Mouse (Mus musculus): ENCODE results near the gene Izumo1r. TPM values are rescaled to one million over a fixed set of nuclear protein-coding genes. Genes with fewer than 3 reads are reported as not detected.

Gene Izumo1r
- total and polyA plus RNA-seq, 3 experiments = not detected

- TF ChIP-seq MXI1 (IDR thresholded peaks at IDR 0.05; ENCODE audit: low read depth, low read length) (no peak), GABPA (IDR thresholded peaks at IDR 0.05; ENCODE audit: low read depth, low read length) (no peak), MYB (IDR thresholded peaks at IDR 0.05; ENCODE audit: low read depth, low read length) (no peak), SMC3 (IDR thresholded peaks at IDR 0.05; ENCODE audit: low read depth, low read length) (no peak)
Measured at GRCm38 (mm10) chr9:14901757-14902156, 2.0 kb downstream of the Izumo1r start (continued).

GRCm38 (mm10) chr9:14897102-14897501 is 6.6 kb downstream of the Izumo1r start:
- DNase-seq (ENCODE audit: low read depth, low spot score) = no peak
- no peak for TF ChIP-seq SIN3A (IDR thresholded peaks at IDR 0.05; ENCODE audit: low read length)
- peak; percentile 10; the same call in 1 of the 2 replicates for TF ChIP-seq BHLHE40 (IDR thresholded peaks at IDR 0.05; ENCODE audit: borderline replicate concordance, low read depth, low read length)
- no peak for TF ChIP-seq NRF1 (IDR thresholded peaks at IDR 0.05; ENCODE audit: insufficient read depth, low read depth, low read length, poor library complexity, severe bottlenecking)
- no peak for TF ChIP-seq GABPA (IDR thresholded peaks at IDR 0.05; ENCODE audit: low read depth, low read length)
- no peak for TF ChIP-seq ELF1 (IDR thresholded peaks at IDR 0.05; ENCODE audit: low read depth, low read length)
- TF ChIP-seq POLR2AphosphoS2 (IDR thresholded peaks at IDR 0.05; ENCODE audit: low read length) = no peak
- no peak for TF ChIP-seq CTCF (IDR thresholded peaks at IDR 0.05 in 2 of 3, conservative IDR thresholded peaks at IDR 0.05 in 1 of 3; ENCODE audit: control insufficient read depth in 1 of 3, insufficient read depth in 1 of 3, low read depth in 2 of 3, low read length in 3 of 3, poor library complexity in 1 of 3, severe bottlenecking in 1 of 3)
- H3K79me2 ChIP-seq (ENCODE audit: control insufficient read depth, insufficient read depth, low read length, poor library complexity) = no peaks in the 10 kb centered on the region
- H3K4me3 ChIP-seq (ENCODE audit: control insufficient read depth in 1 of 2, insufficient read depth in 1 of 2, low read depth in 2 of 2, low read length in 2 of 2) = no peak overlapping the region
- H3K36me3 ChIP-seq (ENCODE audit: control insufficient read depth in 1 of 2, insufficient read depth in 2 of 2, low read length in 2 of 2) = no peaks in the 10 kb centered on the region
- H3K9ac ChIP-seq (ENCODE audit: control insufficient read depth, low read depth, low read length, poor library complexity, severe bottlenecking) = no peak overlapping the region
- no peak overlapping the region for H3K27ac ChIP-seq (ENCODE audit: control insufficient read depth, low read depth, low read length)
- H3K9me3 ChIP-seq (replicated peaks; ENCODE audit: insufficient read depth, low read length) = no peaks in the 10 kb centered on the region
- no peaks in the 10 kb centered on the region for H3K4me1 ChIP-seq (ENCODE audit: control insufficient read depth in 1 of 2, insufficient read depth in 2 of 2, low read length in 2 of 2)
- H3K27me3 ChIP-seq (ENCODE audit: control insufficient read depth in 1 of 2, insufficient read depth in 2 of 2, low read length in 2 of 2) = no peaks in the 10 kb centered on the region

GRCm38 (mm10) chr9:14895237-14895835 is 8.4 kb downstream of the Izumo1r start:
- no peak for DNase-seq (ENCODE audit: low read depth, low spot score)
- Histone ChIP-seq H3K9me3 (replicated peaks; ENCODE audit: insufficient read depth, low read length) (no peaks in the 10 kb centered on the region), H3K4me3 (ENCODE audit: control insufficient read depth in 1 of 2, insufficient read depth in 1 of 2, low read depth in 2 of 2, low read length in 2 of 2) (no peak overlapping the region), H3K9ac (ENCODE audit: control insufficient read depth, low read depth, low read length, poor library complexity, severe bottlenecking) (no peak overlapping the region), H3K27me3 (ENCODE audit: control insufficient read depth in 1 of 2, insufficient read depth in 2 of 2, low read length in 2 of 2) (no peaks in the 10 kb centered on the region), H3K27ac (ENCODE audit: control insufficient read depth, low read depth, low read length) (no peak overlapping the region), H3K4me1 (ENCODE audit: control insufficient read depth in 1 of 2, insufficient read depth in 2 of 2, low read length in 2 of 2) (no peaks in the 10 kb centered on the region), H3K79me2 (ENCODE audit: control insufficient read depth, insufficient read depth, low read length, poor library complexity) (no peaks in the 10 kb centered on the region), H3K36me3 (ENCODE audit: control insufficient read depth in 1 of 2, insufficient read depth in 2 of 2, low read length in 2 of 2) (no peaks in the 10 kb centered on the region)
- TF ChIP-seq POLR2A (IDR thresholded peaks at IDR 0.05; ENCODE audit: control insufficient read depth in 1 of 2, insufficient read depth in 1 of 2, low read depth in 1 of 2, low read length in 2 of 2, poor library complexity in 1 of 2) = no peak
- TF ChIP-seq MAFK (IDR thresholded peaks at IDR 0.05; ENCODE audit: borderline replicate concordance, low read depth, low read length) = no peak
- TF ChIP-seq CTCF (IDR thresholded peaks at IDR 0.05 in 2 of 3, conservative IDR thresholded peaks at IDR 0.05 in 1 of 3; ENCODE audit: control insufficient read depth in 1 of 3, insufficient read depth in 1 of 3, low read depth in 2 of 3, low read length in 3 of 3, poor library complexity in 1 of 3, severe bottlenecking in 1 of 3) = no peak
- no peak for TF ChIP-seq ZKSCAN1 (IDR thresholded peaks at IDR 0.05; ENCODE audit: low read depth, low read length)
- TF ChIP-seq KAT2A (conservative IDR thresholded peaks at IDR 0.05; ENCODE audit: low read depth, low read length) = no peak
- no peak for TF ChIP-seq ELF1 (IDR thresholded peaks at IDR 0.05; ENCODE audit: low read depth, low read length)
- TF ChIP-seq ETS1 (IDR thresholded peaks at IDR 0.05; ENCODE audit: low read depth, low read length) = no peak
- no peak for TF ChIP-seq ZC3H11A (IDR thresholded peaks at IDR 0.05; ENCODE audit: low read depth, low read length)
- no peak for TF ChIP-seq TAL1 (IDR thresholded peaks at IDR 0.05; ENCODE audit: low read length)
- no peak for TF ChIP-seq E2F4 (IDR thresholded peaks at IDR 0.05; ENCODE audit: borderline replicate concordance, low read depth, low read length)
- TF ChIP-seq MAZ (IDR thresholded peaks at IDR 0.05; ENCODE audit: low read depth, low read length) = no peak
- no peak for TF ChIP-seq GATA1 (IDR thresholded peaks at IDR 0.05; ENCODE audit: low read depth, low read length)

Data from MEL (cell line).